Mouse (Mus musculus): ENCODE results near the gene Foxj3. TPM values are rescaled to one million over a fixed set of nuclear protein-coding genes. Genes with fewer than 3 reads are reported as not detected.
A peak's percentile ranks its signal among the peaks of the same experiment; 100 is the strongest.

Gene Foxj3
- polyA plus RNA-seq, 1 experiment from 2014 or later = 28.5 TPM

GRCm38 (mm10) chr4:119572682-119573081, 35.9 kb downstream of the Foxj3 start:
- Histone ChIP-seq H3K4me2 (no peak overlapping the region), H3K27ac (ENCODE audit: low read depth) (no peak overlapping the region), H3K4me3 (ENCODE audit: low read depth, low read length) (no peak overlapping the region), H3K9ac (no peak overlapping the region), H3K9me3 (ENCODE audit: low read depth, low read length) (no peaks in the 10 kb centered on the region), H3K36me3 (ENCODE audit: insufficient read depth) (peaks cover 23% of the 10 kb centered on the region; the same call in 1 of the 2 replicates), H3K27me3 (ENCODE audit: insufficient read depth, low read length) (no peaks in the 10 kb centered on the region), H3K4me1 (ENCODE audit: insufficient read depth) (no peaks in the 10 kb centered on the region)
- no peak for ATAC-seq (ENCODE audit: insufficient read depth)
- 79% methylated on average over 3 of the region's 3 CpGs for WGBS
- TF ChIP-seq CTCF (IDR thresholded peaks at IDR 0.05; ENCODE audit: low read depth) = no peak
- no peak for DNase-seq

GRCm38 (mm10) chr4:119574504-119574903, 37.7 kb downstream of the Foxj3 start:
- Histone ChIP-seq H3K4me3 (ENCODE audit: low read depth, low read length) (no peak overlapping the region), H3K4me1 (ENCODE audit: insufficient read depth) (no peaks in the 10 kb centered on the region), H3K36me3 (ENCODE audit: insufficient read depth) (peaks cover 23% of the 10 kb centered on the region; the same call in 1 of the 2 replicates), H3K27ac (ENCODE audit: low read depth) (no peak overlapping the region), H3K27me3 (ENCODE audit: insufficient read depth, low read length) (no peaks in the 10 kb centered on the region), H3K9ac (no peak overlapping the region), H3K9me3 (ENCODE audit: low read depth, low read length) (no peaks in the 10 kb centered on the region), H3K4me2 (no peak overlapping the region)
- WGBS = 65% methylated on average over 2 of the region's 2 CpGs
- ATAC-seq (ENCODE audit: insufficient read depth) (no peak), DNase-seq (no peak)
- no peak for TF ChIP-seq CTCF (IDR thresholded peaks at IDR 0.05; ENCODE audit: low read depth)

- no peaks in the 10 kb centered on the region for H3K4me1 ChIP-seq (ENCODE audit: insufficient read depth)
- H3K9me3 ChIP-seq (ENCODE audit: low read depth, low read length) = no peaks in the 10 kb centered on the region
- H3K9ac ChIP-seq = no peak overlapping the region
- 90% methylated on average over 3 of the region's 3 CpGs for WGBS
- ATAC-seq (ENCODE audit: insufficient read depth) = no peak
- peaks cover 23% of the 10 kb centered on the region; the same call in 1 of the 2 replicates for H3K36me3 ChIP-seq (ENCODE audit: insufficient read depth)
- H3K4me2 ChIP-seq = no peak overlapping the region
- no peaks in the 10 kb centered on the region for H3K27me3 ChIP-seq (ENCODE audit: insufficient read depth, low read length)
- no peak for TF ChIP-seq CTCF (IDR thresholded peaks at IDR 0.05; ENCODE audit: low read depth)
- no peak overlapping the region for H3K4me3 ChIP-seq (ENCODE audit: low read depth, low read length)
- no peak overlapping the region for H3K27ac ChIP-seq (ENCODE audit: low read depth)
- DNase-seq = no peak
These were observed 38.7 kb downstream of the Foxj3 start for GRCm38 (mm10) chr4:119575459-119575858.

DNA sequence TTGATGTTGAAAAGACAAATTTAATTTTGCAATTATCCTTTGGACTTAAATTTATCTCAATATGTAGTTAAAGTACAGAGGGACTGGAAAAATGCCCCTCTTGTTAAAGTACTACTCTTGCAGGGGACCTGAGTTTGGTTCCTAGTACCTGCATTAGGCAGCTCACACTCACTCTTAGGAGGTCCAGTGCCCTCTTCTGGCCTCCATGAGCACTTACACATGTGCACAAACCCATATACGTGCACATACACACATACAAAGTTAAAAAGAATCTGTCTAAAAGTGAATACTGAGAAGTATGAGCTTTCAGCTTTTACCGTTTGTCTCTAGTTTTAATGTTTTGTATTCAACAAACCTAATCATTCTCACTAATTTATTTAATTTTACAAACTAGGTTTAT, 51.2 kb downstream of the Foxj3 start:
- Histone ChIP-seq H3K9me3 (ENCODE audit: low read depth, low read length) (no peaks in the 10 kb centered on the region), H3K4me2 (no peak overlapping the region), H3K36me3 (ENCODE audit: insufficient read depth) (peaks cover 19% of the 10 kb centered on the region; the same call in 1 of the 2 replicates), H3K4me3 (ENCODE audit: low read depth, low read length) (no peak overlapping the region), H3K27me3 (ENCODE audit: insufficient read depth, low read length) (no peaks in the 10 kb centered on the region), H3K4me1 (ENCODE audit: insufficient read depth) (no peaks in the 10 kb centered on the region), H3K27ac (ENCODE audit: low read depth) (no peak overlapping the region), H3K9ac (no peak overlapping the region)
- ATAC-seq (ENCODE audit: insufficient read depth) (no peak), DNase-seq (no peak)
- WGBS = 96% methylated on average over 2 of the region's 2 CpGs
- TF ChIP-seq CTCF (IDR thresholded peaks at IDR 0.05; ENCODE audit: low read depth) = 0 out of 2 replicates have a peak, but pooled peaks have one; percentile 6

DNA sequence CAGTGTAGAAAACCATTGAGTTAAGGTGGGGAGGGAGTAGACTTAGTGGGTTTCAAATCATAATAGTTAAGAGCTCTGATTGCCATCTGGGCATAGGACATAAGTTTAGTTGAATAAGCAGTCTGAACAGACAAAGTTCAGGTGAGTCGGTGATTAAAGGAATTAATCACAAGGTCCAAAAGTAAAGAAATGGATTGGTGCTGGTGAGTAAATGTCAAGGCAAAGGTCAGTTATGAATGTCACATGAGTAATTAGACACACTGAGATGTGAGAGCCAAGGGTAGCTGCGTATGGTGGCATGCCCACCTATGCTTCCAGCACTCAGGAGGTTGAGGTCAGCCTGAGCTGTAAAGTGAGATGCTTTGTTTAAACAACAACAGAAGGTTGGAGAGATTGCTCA, 52.6 kb downstream of the Foxj3 start:
- H3K9me3 ChIP-seq (ENCODE audit: low read depth, low read length) = no peaks in the 10 kb centered on the region
- 72% methylated on average over 2 of the region's 2 CpGs for WGBS
- H3K27ac ChIP-seq (ENCODE audit: low read depth) = no peak overlapping the region
- peaks cover 19% of the 10 kb centered on the region; the same call in 1 of the 2 replicates for H3K36me3 ChIP-seq (ENCODE audit: insufficient read depth)
- no peak for TF ChIP-seq CTCF (IDR thresholded peaks at IDR 0.05; ENCODE audit: low read depth)
- H3K4me2 ChIP-seq = no peak overlapping the region
- H3K9ac ChIP-seq = no peak overlapping the region
- DNase-seq (no peak), ATAC-seq (ENCODE audit: insufficient read depth) (no peak)
- H3K4me3 ChIP-seq (ENCODE audit: low read depth, low read length) = no peak overlapping the region
- H3K27me3 ChIP-seq (ENCODE audit: insufficient read depth, low read length) = no peaks in the 10 kb centered on the region
- H3K4me1 ChIP-seq (ENCODE audit: insufficient read depth) = no peaks in the 10 kb centered on the region

DNA sequence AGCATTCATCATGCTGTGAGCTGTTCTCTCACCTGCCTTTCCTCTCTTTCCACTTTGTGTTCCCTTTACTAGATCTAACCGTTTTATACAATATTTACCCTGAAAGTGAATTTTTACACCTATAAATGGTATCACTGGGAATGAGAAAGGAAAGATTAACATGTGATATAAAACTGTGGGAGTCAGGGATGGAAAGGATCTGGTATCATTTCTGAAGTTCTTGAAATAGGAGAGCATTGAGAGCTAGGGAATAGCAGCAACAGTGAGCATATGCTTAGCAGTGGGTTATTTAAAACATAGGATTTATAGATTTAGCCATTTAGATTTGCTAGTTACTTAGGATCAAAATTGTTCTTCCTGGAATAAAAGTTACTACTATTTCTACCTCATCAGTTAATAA, 53.2 kb downstream of the Foxj3 start:
- ATAC-seq (ENCODE audit: insufficient read depth) (no peak), DNase-seq (no peak)
- Histone ChIP-seq H3K4me3 (ENCODE audit: low read depth, low read length) (no peak overlapping the region), H3K4me2 (no peak overlapping the region), H3K36me3 (ENCODE audit: insufficient read depth) (peaks cover 19% of the 10 kb centered on the region; the same call in 1 of the 2 replicates), H3K9ac (no peak overlapping the region), H3K4me1 (ENCODE audit: insufficient read depth) (no peaks in the 10 kb centered on the region), H3K27ac (ENCODE audit: low read depth) (no peak overlapping the region), H3K9me3 (ENCODE audit: low read depth, low read length) (no peaks in the 10 kb centered on the region), H3K27me3 (ENCODE audit: insufficient read depth, low read length) (no peaks in the 10 kb centered on the region)
- no peak for TF ChIP-seq CTCF (IDR thresholded peaks at IDR 0.05; ENCODE audit: low read depth)
- WGBS = 85% methylated on average over 1 of the region's 1 CpGs

DNA sequence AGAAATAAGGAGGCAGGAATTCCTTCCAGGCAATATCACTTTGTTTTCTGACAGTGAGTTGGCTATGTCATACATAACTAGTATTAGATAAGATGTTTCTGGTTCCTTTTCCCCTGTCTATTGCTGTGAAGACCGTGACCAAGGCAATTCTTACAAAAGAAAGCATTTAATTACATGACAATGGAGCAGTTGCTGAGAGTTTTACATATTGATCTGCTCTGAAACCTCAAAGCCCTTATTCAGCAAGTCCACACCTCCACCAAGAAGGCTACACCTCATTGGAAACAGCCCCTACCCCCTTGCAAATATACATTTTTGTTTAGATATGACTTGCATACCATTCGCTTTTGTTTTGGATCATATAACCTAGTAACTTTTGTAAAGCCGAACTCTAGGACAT, 55.7 kb downstream of the Foxj3 start:
- 71% methylated on average over 3 of the region's 3 CpGs for WGBS
- Histone ChIP-seq H3K27me3 (ENCODE audit: insufficient read depth, low read length) (no peaks in the 10 kb centered on the region), H3K9me3 (ENCODE audit: low read depth, low read length) (no peaks in the 10 kb centered on the region), H3K4me3 (ENCODE audit: low read depth, low read length) (no peak overlapping the region), H3K27ac (ENCODE audit: low read depth) (no peak overlapping the region), H3K36me3 (ENCODE audit: insufficient read depth) (peaks cover 10% of the 10 kb centered on the region; the same call in 1 of the 2 replicates), H3K4me2 (no peak overlapping the region), H3K4me1 (ENCODE audit: insufficient read depth) (no peaks in the 10 kb centered on the region), H3K9ac (no peak overlapping the region)
- ATAC-seq (ENCODE audit: insufficient read depth) (no peak), DNase-seq (no peak)
- no peak for TF ChIP-seq CTCF (IDR thresholded peaks at IDR 0.05; ENCODE audit: low read depth)

- Histone ChIP-seq H3K4me2 (no peak overlapping the region), H3K27me3 (ENCODE audit: insufficient read depth, low read length) (no peaks in the 10 kb centered on the region), H3K9me3 (ENCODE audit: low read depth, low read length) (no peaks in the 10 kb centered on the region), H3K36me3 (ENCODE audit: insufficient read depth) (peaks cover 3% of the 10 kb centered on the region; the same call in 1 of the 2 replicates), H3K27ac (ENCODE audit: low read depth) (no peak overlapping the region), H3K9ac (no peak overlapping the region), H3K4me3 (ENCODE audit: low read depth, low read length) (no peak overlapping the region), H3K4me1 (ENCODE audit: insufficient read depth) (no peaks in the 10 kb centered on the region)
- DNase-seq = no peak
- WGBS = 95% methylated on average over 14 of the region's 14 CpGs
- no peak for TF ChIP-seq CTCF (IDR thresholded peaks at IDR 0.05; ENCODE audit: low read depth)
- no peak for ATAC-seq (ENCODE audit: insufficient read depth)
These were observed 57.5 kb downstream of the Foxj3 start for GRCm38 (mm10) chr4:119594331-119594730.
